Mouse (Mus musculus): ENCODE measurements around the gene AI837181. TPM values are rescaled to one million over a fixed set of nuclear protein-coding genes. Genes with fewer than 3 reads are reported as not detected.

Gene AI837181
- polyA plus RNA-seq, 1 experiment: 82.3 TPM

DNA sequence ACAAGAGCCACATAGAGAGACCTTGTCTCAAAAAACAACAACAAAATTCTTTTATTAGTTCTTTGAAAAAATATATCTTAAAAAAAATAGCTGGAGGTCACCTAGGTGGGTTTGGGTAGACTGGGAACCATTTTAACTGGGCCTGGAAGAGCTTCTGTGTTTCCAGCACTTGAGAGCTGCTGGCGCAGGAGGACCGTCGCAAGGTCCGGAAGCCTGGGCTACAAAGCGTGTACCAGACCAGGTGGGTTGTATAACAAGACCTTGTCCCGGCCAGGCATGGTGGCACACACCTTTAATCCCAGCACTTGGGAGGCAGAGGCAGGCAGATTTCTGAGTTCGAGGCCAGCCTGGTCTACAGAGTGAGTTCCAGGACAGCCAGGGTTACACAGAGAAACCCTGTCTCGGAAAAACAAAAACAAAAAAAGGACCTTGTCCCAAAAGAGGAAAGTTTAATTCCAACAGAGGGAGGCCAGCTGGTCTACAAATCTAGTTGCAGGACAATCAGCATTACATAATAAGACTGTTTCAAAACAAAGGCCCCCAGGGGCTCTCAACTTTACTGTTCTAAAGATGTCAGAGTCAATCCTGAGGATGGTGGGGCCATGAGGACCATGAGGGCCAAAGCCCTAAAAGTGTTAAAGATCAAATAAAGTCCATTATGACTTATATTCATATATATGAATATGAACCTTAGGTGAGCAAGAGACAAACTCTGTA lies 6.0 kb upstream of the AI837181 start:
- Histone ChIP-seq H3K27ac (ENCODE audit: control insufficient read depth, insufficient read depth, low read depth, low read length) (no peak overlapping the region), H3K36me3 (ENCODE audit: control insufficient read depth, insufficient read depth, low read length) (peaks cover 2% of the 10 kb centered on the region), H3K4me1 (ENCODE audit: control insufficient read depth, insufficient read depth, low read length) (peaks cover 16% of the 10 kb centered on the region), H3K4me3 (ENCODE audit: control insufficient read depth, low read depth, low read length) (no peak overlapping the region), H3K27me3 (ENCODE audit: control insufficient read depth, insufficient read depth, low read length) (no peaks in the 10 kb centered on the region)
- TF ChIP-seq POLR2A (IDR thresholded peaks at IDR 0.05; ENCODE audit: control insufficient read depth, low read depth, low read length) (no peak), CTCF (IDR thresholded peaks at IDR 0.05; ENCODE audit: control insufficient read depth, insufficient read depth, insufficient replicate concordance, low read depth, low read length) (no peak)

DNA sequence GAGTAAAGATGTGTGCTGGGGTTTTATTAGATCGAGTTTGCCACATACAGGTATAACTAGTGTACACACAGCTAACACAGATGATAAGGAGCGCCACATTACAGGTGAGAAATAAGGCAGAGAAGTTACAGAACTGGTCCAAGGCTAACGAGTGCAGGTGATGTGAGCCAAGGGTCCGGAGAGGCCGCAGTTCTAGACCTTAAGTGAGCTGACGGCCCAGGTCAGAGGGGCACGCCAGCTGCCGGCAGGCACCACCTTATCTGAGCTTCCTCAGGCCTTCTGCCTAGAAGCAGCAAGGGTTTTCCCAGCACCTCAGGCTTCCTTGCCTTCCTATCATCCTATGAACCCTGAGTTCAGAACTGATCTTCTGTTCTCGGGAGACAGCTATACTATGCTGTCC lies 5.3 kb upstream of the AI837181 start:
- TF ChIP-seq CTCF (IDR thresholded peaks at IDR 0.05; ENCODE audit: control insufficient read depth, insufficient read depth, insufficient replicate concordance, low read depth, low read length): no peak
- TF ChIP-seq POLR2A (IDR thresholded peaks at IDR 0.05; ENCODE audit: control insufficient read depth, low read depth, low read length): no peak
- no peaks in the 10 kb centered on the region for H3K27me3 ChIP-seq (ENCODE audit: control insufficient read depth, insufficient read depth, low read length)
- H3K4me1 ChIP-seq (ENCODE audit: control insufficient read depth, insufficient read depth, low read length): peaks cover 18% of the 10 kb centered on the region
- H3K36me3 ChIP-seq (ENCODE audit: control insufficient read depth, insufficient read depth, low read length): peaks cover 2% of the 10 kb centered on the region
- H3K27ac ChIP-seq (ENCODE audit: control insufficient read depth, insufficient read depth, low read depth, low read length): no peak overlapping the region
- H3K4me3 ChIP-seq (ENCODE audit: control insufficient read depth, low read depth, low read length): no peak overlapping the region

DNA sequence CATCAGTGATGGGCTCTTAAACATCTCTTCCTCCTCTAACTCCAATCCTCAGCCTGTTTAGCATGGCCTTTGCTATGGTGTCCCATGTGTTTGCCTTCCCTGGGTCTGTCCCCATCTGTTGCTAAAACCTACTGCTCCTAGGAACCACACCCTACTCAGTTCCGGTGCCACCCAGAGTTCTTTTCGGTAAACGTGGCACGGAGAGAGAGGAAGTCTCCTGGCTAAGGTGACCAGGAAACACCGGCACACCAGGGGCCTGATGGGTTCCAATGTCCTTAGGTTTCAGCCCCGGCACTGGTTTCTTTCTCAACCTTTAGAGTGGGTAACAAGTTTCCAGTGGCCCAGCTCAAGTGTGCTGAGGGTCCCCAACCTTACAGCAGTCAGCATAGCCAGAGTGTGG lies 4.4 kb upstream of the AI837181 start:
- peaks cover 2% of the 10 kb centered on the region for H3K36me3 ChIP-seq (ENCODE audit: control insufficient read depth, insufficient read depth, low read length)
- H3K4me1 ChIP-seq (ENCODE audit: control insufficient read depth, insufficient read depth, low read length): peaks cover 15% of the 10 kb centered on the region
- TF ChIP-seq CTCF (IDR thresholded peaks at IDR 0.05; ENCODE audit: control insufficient read depth, insufficient read depth, insufficient replicate concordance, low read depth, low read length) (no peak), POLR2A (IDR thresholded peaks at IDR 0.05; ENCODE audit: control insufficient read depth, low read depth, low read length) (no peak)
- H3K27me3 ChIP-seq (ENCODE audit: control insufficient read depth, insufficient read depth, low read length): no peaks in the 10 kb centered on the region
- no peak overlapping the region for H3K4me3 ChIP-seq (ENCODE audit: control insufficient read depth, low read depth, low read length)
- H3K27ac ChIP-seq (ENCODE audit: control insufficient read depth, insufficient read depth, low read depth, low read length): no peak overlapping the region

DNA sequence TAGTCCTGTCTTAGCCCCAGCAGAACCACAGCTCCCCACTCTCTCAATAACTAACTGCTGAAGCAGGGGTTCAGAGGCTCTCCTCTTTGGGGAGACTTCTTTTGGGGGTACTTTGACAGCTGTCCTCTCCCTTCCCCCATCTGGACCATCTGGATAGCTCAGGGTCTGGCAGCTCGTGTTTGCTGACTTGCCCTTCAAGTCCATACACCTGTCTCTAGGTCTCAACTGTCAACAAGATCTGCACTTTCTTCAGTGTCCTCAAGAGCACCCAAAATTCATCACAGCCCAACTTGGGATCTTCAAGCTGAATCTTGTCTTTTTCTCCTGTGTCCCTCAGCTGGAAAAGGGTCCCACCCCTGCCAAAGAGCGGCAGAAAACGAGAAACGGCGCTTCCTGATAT lies 3.2 kb upstream of the AI837181 start:
- Histone ChIP-seq H3K4me3 (ENCODE audit: control insufficient read depth, low read depth, low read length) (no peak overlapping the region), H3K36me3 (ENCODE audit: control insufficient read depth, insufficient read depth, low read length) (peaks cover 2% of the 10 kb centered on the region)
- TF ChIP-seq POLR2A (IDR thresholded peaks at IDR 0.05; ENCODE audit: control insufficient read depth, low read depth, low read length): no peak
- TF ChIP-seq CTCF (IDR thresholded peaks at IDR 0.05; ENCODE audit: control insufficient read depth, insufficient read depth, insufficient replicate concordance, low read depth, low read length): no peak

DNA sequence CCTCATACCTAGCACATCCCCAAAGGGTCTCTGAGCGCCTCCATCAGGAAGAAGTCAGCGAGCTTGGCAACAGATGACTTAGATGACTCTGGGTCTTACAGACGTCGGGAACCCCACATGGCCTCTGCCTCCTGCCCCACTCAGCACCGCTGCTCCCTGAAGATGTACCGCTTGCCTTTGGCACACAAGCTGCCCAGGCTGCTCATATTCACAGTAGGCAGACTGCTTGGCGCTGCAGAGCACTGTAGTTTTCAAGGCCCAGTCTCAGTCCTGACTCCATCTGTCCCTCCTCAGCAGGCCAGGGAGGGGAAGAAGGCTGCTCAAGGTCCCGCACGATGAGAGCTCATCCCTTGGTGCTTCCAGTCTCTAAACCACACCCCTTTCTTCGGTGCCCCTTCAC lies 2.7 kb upstream of the AI837181 start:
- Histone ChIP-seq H3K27ac (ENCODE audit: control insufficient read depth, insufficient read depth, low read depth, low read length) (peak overlapping the region; percentile 21), H3K27me3 (ENCODE audit: control insufficient read depth, insufficient read depth, low read length) (no peaks in the 10 kb centered on the region), H3K4me1 (ENCODE audit: control insufficient read depth, insufficient read depth, low read length) (peaks cover 24% of the 10 kb centered on the region), H3K4me3 (ENCODE audit: control insufficient read depth, low read depth, low read length) (no peak overlapping the region), H3K36me3 (ENCODE audit: control insufficient read depth, insufficient read depth, low read length) (peaks cover 2% of the 10 kb centered on the region)
- TF ChIP-seq POLR2A (IDR thresholded peaks at IDR 0.05; ENCODE audit: control insufficient read depth, low read depth, low read length): no peak

More for the DNA sequence above, 3.2 kb upstream of the AI837181 start:
- H3K4me1 ChIP-seq (ENCODE audit: control insufficient read depth, insufficient read depth, low read length): peaks cover 24% of the 10 kb centered on the region
- peak overlapping the region; percentile 21 for H3K27ac ChIP-seq (ENCODE audit: control insufficient read depth, insufficient read depth, low read depth, low read length)
- H3K27me3 ChIP-seq (ENCODE audit: control insufficient read depth, insufficient read depth, low read length): no peaks in the 10 kb centered on the region

DNA sequence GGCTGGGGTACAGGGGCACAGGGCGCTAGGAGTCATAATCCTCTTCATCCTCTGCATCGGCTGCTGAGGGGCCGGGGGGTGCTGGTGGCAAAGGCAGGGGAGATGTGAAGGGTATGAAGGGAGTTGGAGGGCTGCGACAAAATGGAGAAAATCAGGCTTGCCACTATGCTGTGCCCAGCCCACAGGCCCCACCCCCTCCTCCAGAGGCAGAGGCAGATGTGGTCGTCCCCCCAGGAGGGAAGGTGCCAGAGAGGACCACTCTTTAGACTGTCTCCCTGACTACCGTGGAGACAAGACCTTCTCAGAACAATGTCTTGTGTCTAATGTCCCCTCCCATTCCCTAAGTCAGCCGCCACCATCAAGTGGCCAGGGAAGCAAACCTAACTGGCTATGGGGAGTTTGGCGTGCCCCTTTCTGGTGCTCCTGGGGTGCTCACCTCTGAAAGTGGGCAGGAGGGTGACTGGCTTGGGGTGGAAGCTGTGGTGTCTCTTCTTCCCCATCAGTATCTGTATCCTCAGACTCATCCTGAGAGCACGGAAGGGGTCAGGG lies 2.0 kb upstream of the AI837181 start:
- Histone ChIP-seq H3K36me3 (ENCODE audit: control insufficient read depth, insufficient read depth, low read length) (peaks cover 2% of the 10 kb centered on the region), H3K4me1 (ENCODE audit: control insufficient read depth, insufficient read depth, low read length) (peaks cover 24% of the 10 kb centered on the region), H3K27me3 (ENCODE audit: control insufficient read depth, insufficient read depth, low read length) (no peaks in the 10 kb centered on the region), H3K4me3 (ENCODE audit: control insufficient read depth, low read depth, low read length) (peak overlapping the region; percentile 95), H3K27ac (ENCODE audit: control insufficient read depth, insufficient read depth, low read depth, low read length) (no peak overlapping the region)
- TF ChIP-seq POLR2A (IDR thresholded peaks at IDR 0.05; ENCODE audit: control insufficient read depth, low read depth, low read length) (no peak), CTCF (IDR thresholded peaks at IDR 0.05; ENCODE audit: control insufficient read depth, insufficient read depth, insufficient replicate concordance, low read depth, low read length) (no peak)

DNA sequence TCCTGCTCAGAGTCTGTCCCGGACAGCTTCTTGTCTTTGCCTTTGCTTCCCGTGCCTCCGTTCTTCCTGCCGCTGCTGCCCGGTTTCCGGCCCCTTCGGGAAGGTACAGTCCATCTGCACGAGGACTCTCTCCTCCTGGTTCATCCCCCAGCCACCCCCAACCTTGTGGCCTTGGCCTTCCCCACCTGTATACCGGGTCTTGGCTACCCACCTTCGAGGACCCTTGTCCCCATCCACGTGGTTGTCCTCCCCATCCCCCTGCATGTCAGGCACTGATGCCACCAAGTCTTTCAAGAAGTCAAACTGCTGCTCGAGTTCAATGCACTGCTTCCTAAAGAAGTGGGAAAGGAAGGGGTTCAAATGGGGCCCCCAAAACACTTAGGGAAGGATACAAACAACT lies 1.4 kb upstream of the AI837181 start:
- peak overlapping the region; percentile 55; the same call in 1 of the 2 replicates for H3K27ac ChIP-seq (ENCODE audit: control insufficient read depth, insufficient read depth, low read depth, low read length)
- peak overlapping the region; percentile 95 for H3K4me3 ChIP-seq (ENCODE audit: control insufficient read depth, low read depth, low read length)
- H3K4me1 ChIP-seq (ENCODE audit: control insufficient read depth, insufficient read depth, low read length): peaks cover 24% of the 10 kb centered on the region
- H3K36me3 ChIP-seq (ENCODE audit: control insufficient read depth, insufficient read depth, low read length): peaks cover 2% of the 10 kb centered on the region
- TF ChIP-seq CTCF (IDR thresholded peaks at IDR 0.05; ENCODE audit: control insufficient read depth, insufficient read depth, insufficient replicate concordance, low read depth, low read length) (no peak), POLR2A (IDR thresholded peaks at IDR 0.05; ENCODE audit: control insufficient read depth, low read depth, low read length) (no peak)
- no peaks in the 10 kb centered on the region for H3K27me3 ChIP-seq (ENCODE audit: control insufficient read depth, insufficient read depth, low read length)

Measured in testis, adult 2 months (tissue).